Mouse (Mus musculus) forebrain, embryonic 10.5 days (tissue): ENCODE results near the gene Krtcap3. TPM values are rescaled to one million over a fixed set of nuclear protein-coding genes. Genes with fewer than 3 reads are reported as not detected.
A peak's percentile ranks its signal among the peaks of the same experiment; 100 is the strongest.

Experiments
- DNase-seq: peaks from one replicate; pipeline ENCODE4 v3.0.0-alpha.2; 2017; ENCODE audit warnings: low spot score; ENCODE audit errors: extremely low spot score
- H3K27ac ChIP-seq: fragments of 300-500 bp; sonication (generic); 2 replicates; pipeline ENCODE4 v1.5.1; 2016; ENCODE audit warnings: mild to moderate bottlenecking
- H3K27me3 ChIP-seq: fragments of 300-500 bp; sonication (generic); 2 replicates; pipeline ENCODE4 v1.6.1; 2016; ENCODE audit warnings: mild to moderate bottlenecking; ENCODE audit not compliant: poor library complexity, severe bottlenecking
- H3K36me3 ChIP-seq: fragments of 300-500 bp; sonication (generic); replicated peaks from 2 replicates; pipeline ENCODE4 v1.6.1; 2016; ENCODE audit warnings: mild to moderate bottlenecking, moderate library complexity
- H3K4me1 ChIP-seq: fragments of 300-500 bp; sonication (generic); 2 replicates; pipeline ENCODE4 v1.6.1; 2016
- H3K4me3 ChIP-seq: fragments of 300-500 bp; sonication (generic); 2 replicates; pipeline ENCODE4 v1.5.1; 2016; ENCODE audit warnings: mild to moderate bottlenecking, moderate library complexity
- H3K9me3 ChIP-seq: fragments of 300-500 bp; sonication (generic); 2 replicates; pipeline ENCODE4 v1.6.1; 2016; ENCODE audit warnings: mild to moderate bottlenecking, moderate library complexity
- WGBS: fragments of 180-500 bp; shearing (Covaris S2); methylation state at CpG from one replicate; pipeline ENCODE4 v1.1.7; 2016; 5-methylcytosine and 5-hydroxymethylcytosine counted together
- polyA plus RNA-seq: library from polyadenylated mRNA; unstranded; fragments of >200 nt; fragmentation: Nextera tagmentation; extraction: Ambion mirVana; gene quantifications from 2 replicates; pipeline ENCODE4 v1.2.1, GENCODE M21; 2016

Krtcap3 gene
- polyA plus RNA-seq, 1 experiment from 2014 or later: 8.6 TPM

DNA sequence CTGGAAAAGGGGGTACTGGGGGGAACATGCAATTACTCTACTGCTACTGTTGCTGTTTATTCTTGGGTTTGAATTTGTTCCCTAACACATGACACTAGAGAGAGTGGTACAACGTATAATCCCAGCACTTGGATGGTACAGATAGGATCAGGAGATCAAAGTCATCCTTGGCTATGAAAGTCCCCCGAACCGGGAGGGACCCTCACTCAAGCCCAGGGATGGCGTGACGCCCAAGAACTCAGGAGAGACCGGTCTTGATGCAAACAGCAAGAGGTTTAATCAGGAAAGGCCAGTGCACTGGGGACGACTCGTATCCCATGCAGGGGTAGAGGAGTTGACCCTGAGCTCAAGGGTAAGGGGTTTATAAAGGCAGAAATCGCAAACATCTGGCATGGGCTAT, 28.8 kb upstream of the Krtcap3 start:
- peaks cover 23% of the 10 kb centered on the region for H3K4me1 ChIP-seq
- H3K27ac ChIP-seq: no peak overlapping the region
- no peaks in the 10 kb centered on the region for H3K9me3 ChIP-seq
- H3K4me3 ChIP-seq: no peak overlapping the region
- no peaks in the 10 kb centered on the region for H3K27me3 ChIP-seq
- DNase-seq: no peak
- no peaks in the 10 kb centered on the region for H3K36me3 ChIP-seq
- WGBS: 93% methylated on average over 9 of the region's 9 CpGs

DNA sequence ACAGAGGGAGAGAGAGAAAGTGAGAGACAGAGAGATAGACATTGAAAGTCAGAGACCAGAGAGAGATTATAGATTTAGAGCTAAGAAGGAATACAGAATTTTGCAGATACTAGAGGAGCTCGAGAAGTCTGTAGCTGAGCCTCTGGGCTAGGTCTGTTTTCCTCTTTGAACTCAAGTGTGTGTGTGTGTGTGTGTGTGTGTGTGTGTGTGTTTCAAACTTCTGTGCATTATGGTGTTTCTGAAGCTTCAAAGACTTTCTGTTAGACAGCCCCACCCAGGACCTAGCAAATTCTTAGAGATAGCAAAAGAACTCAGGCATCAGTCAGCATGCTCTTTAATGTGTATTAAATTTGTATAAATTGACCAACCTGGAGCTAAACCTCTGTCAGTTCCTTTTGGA, 24.9 kb upstream of the Krtcap3 start:
- 70% methylated on average over 1 of the region's 1 CpGs for WGBS
- H3K27me3 ChIP-seq: no peaks in the 10 kb centered on the region
- no peaks in the 10 kb centered on the region for H3K36me3 ChIP-seq
- peaks cover 2% of the 10 kb centered on the region; the same call in 1 of the 2 replicates for H3K4me1 ChIP-seq
- H3K27ac ChIP-seq: no peak overlapping the region
- H3K9me3 ChIP-seq: no peaks in the 10 kb centered on the region
- H3K4me3 ChIP-seq: no peak overlapping the region
- DNase-seq: no peak

DNA sequence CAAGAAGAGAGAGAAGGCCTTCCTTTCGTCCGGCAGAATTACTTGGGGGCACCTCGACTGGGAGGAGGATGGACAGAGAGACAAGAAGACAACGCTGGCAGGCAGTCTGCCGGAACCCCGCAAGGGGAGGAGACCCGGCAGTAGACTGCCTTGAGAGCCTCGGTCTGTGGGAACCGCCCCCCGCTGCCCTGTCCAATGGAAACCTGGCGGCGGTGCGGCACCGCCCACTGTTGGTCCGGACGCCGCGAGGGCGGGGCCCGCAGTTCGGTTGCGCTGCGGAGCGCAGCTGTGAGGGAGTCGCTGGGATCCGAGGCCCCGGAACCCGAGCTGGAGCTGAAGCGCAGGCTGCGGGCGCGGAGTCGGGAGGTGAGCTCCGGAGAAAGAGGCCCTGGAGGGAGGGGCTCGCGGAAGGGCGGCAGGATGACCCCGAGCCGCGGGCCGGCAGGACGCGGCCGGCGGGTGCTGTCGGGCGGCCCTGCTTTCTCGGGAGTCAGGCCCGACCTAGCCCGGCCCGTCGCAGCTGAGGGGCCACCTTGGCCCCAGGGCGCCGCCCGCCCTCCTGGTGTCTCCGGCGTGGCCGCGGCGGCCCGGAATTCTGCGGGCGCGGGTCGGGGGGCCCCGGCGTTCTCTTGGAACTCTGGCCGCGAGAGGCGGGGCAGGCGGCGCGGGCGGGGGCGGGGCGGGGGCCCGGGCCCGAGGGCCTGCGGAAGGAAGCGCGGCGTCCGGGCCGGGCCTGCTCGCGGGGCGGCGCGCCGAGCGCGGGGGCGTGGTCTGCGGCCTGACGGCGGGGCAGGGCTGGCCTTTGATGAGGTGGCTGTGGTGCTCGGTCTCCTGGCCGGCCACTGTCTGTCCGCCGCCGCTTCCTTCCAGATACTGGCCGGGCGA, 10.6 kb upstream of the Krtcap3 start, which contains the start of the genes Nrbp1 and Gm9970:
TSS of gene Nrbp1 (plus strand) at position 228 of the 885 bp plus-strand sequence.
TSS of gene Gm9970 (minus strand) at position 596 of the 885 bp plus-strand sequence.
- Histone ChIP-seq H3K9me3 (peaks cover 3% of the 10 kb centered on the region; the same call in 1 of the 2 replicates), H3K27me3 (no peaks in the 10 kb centered on the region), H3K27ac (peak within 1 kb of the TSS; percentile 97), H3K4me1 (peaks cover 16% of the 10 kb centered on the region), H3K36me3 (peaks cover 23% of the 10 kb centered on the region), H3K4me3 (peak within 1 kb of the TSS; percentile 95)
- peak; percentile 94 for DNase-seq
- WGBS: under 1% methylated on average over 99 of the region's 103 CpGs

DNA sequence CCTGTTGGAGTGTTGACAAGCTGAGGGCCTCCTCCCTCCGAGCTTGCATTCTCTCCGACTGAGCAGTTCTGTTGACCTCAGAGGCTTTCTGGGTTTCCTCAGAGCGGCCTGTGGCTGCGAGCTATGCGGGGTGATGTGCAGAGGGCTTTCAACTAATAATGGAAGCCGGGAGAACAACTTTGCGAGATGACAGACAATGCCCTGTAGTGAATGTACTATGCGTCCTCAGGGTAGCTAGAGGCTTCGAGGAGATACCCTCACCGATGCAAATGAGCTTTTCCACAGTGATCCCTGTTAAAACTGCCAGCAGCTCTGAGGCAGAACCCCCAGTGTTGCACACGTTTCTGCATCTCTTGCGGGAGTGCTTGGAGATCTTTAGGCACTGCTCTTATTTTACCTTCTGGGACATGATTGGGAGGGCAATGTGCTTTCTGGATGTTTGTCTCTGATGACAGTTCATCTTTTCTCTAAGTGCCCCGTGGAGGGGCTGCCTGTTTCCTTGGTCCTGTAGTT, 9.9 kb upstream of the Krtcap3 start:
- DNase-seq: no peak
- under 1% methylated on average over 13 of the region's 13 CpGs for WGBS
- H3K9me3 ChIP-seq: no peaks in the 10 kb centered on the region
- H3K27ac ChIP-seq: peak overlapping the region; percentile 97
- H3K36me3 ChIP-seq: peaks cover 30% of the 10 kb centered on the region
- peak overlapping the region; percentile 95 for H3K4me3 ChIP-seq
- peaks cover 16% of the 10 kb centered on the region for H3K4me1 ChIP-seq
- H3K27me3 ChIP-seq: no peaks in the 10 kb centered on the region

DNA sequence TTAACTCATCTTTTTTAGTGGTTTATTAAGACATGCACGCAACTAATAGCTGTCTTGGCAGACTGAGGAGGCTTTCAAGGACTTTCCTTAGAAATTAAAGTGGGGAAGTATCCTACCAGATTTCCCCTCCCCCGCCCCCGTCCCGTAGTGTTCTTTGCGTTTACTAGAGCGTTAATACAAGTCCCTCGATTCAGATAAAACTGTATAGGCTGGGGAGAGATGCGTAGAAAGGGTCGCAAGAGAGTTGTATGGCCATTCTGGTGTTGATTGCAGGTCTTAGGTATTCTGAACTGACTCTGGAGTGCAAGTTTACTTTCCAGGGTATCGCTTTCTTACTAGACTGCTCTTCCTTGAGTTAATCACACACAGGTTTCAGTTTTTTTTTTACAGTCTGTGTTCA, 9.3 kb upstream of the Krtcap3 start:
- 30% methylated on average over 10 of the region's 10 CpGs for WGBS
- no peak overlapping the region for H3K27ac ChIP-seq

DNA sequence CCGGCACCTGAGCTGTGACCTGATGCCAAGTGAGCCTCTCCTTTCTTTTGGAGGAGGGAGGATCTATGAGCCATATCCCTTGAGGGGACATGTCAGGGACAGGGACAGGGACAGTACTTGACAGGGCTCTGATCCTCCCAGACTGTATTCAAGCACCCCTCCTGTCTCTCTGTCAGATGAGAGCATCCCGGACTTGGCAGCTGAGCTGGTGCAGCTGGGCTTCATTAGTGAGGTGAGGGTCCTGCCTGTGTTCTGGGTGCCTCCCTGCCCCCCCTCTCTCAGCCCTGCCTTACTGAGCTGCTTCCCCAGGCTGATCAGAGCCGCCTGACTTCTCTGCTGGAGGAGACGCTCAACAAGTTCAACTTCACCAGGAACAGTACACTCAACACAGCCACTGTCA, 775 bp upstream of the Krtcap3 start:
- Histone ChIP-seq H3K4me1 (peaks cover 37% of the 10 kb centered on the region), H3K27me3 (peaks cover 23% of the 10 kb centered on the region), H3K4me3 (no peak overlapping the region; the same call in 1 of the 2 replicates), H3K27ac (peak overlapping the region; percentile 79), H3K36me3 (peaks cover 100% of the 10 kb centered on the region), H3K9me3 (no peaks in the 10 kb centered on the region)
- WGBS: 61% methylated on average over 4 of the region's 4 CpGs
- DNase-seq: peak; percentile 24

More for the DNA sequence above, 9.3 kb upstream of the Krtcap3 start:
- DNase-seq: no peak
- H3K27me3 ChIP-seq: no peaks in the 10 kb centered on the region
- H3K9me3 ChIP-seq: no peaks in the 10 kb centered on the region
- peaks cover 36% of the 10 kb centered on the region for H3K36me3 ChIP-seq
- peaks cover 16% of the 10 kb centered on the region for H3K4me1 ChIP-seq
- H3K4me3 ChIP-seq: peak overlapping the region; percentile 95

DNA sequence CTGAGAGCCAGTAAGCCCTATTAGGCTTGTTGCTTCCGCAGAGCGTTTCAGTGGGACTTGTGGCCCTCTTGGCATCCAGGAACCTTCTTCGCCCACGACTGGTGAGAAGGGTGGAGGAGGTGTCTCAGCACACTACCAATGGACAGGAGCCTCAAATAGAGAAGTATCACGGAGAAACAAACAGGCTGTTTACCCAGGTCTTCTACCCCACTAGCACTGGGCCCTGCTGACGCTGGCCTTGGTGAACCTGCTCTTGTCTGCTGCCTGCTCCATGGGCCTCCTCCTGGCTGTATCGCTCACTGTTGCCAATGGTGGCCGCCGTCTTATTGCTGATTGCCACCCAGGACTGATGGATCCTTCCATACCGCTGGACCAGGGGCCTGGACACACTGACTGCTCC, 660 bp downstream of the Krtcap3 start:
- peaks cover 96% of the 10 kb centered on the region for H3K36me3 ChIP-seq
- WGBS: 41% methylated on average over 10 of the region's 10 CpGs
- H3K27me3 ChIP-seq: peaks cover 23% of the 10 kb centered on the region
- peaks cover 37% of the 10 kb centered on the region for H3K4me1 ChIP-seq
- no peak for DNase-seq
- H3K9me3 ChIP-seq: no peaks in the 10 kb centered on the region
- peak overlapping the region; percentile 47 for H3K4me3 ChIP-seq
- H3K27ac ChIP-seq: peak overlapping the region; percentile 79; the same call in 1 of the 2 replicates

DNA sequence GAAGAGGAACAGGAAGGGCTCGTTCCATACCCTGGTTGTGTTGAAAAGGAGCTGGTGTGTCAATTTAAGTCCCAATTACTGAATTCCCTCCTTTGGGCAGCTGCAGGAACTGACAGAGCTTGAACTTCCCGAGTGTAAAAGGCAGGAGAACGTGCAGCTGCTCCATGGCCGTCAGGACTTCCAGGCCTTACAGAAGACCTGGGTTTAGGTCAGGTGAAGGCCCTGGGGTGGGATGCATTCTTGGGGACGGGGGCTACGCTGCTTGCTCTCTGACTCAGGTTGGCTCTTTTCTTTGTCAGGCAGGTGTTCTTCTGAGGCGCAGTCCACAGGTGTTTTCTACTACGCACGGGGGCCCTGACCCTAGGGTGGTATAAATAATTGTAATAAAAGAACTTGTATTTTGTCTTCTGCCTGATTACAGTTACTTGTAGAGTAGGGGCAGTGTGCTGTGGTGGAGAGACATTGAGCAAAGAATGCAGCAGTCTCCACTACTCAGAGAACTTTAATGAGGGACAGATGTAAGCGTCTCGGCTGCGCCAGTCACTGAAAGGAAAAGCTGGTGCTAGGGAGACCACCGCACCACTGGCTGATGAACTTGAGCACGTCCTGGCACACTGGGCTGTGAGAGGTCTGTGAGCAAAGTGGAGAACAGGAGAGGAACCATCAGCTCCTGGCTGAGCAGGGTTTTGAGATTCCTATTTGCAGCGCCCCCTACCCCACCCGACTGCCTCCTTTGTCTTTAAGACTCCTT, 1.5 kb downstream of the Krtcap3 start:
- no peak for DNase-seq
- H3K27me3 ChIP-seq: peaks cover 23% of the 10 kb centered on the region
- 73% methylated on average over 16 of the region's 16 CpGs for WGBS
- no peaks in the 10 kb centered on the region for H3K9me3 ChIP-seq
- peak overlapping the region; percentile 40; the same call in 1 of the 2 replicates for H3K27ac ChIP-seq
- peaks cover 37% of the 10 kb centered on the region for H3K4me1 ChIP-seq
- peaks cover 96% of the 10 kb centered on the region for H3K36me3 ChIP-seq
- no peak overlapping the region for H3K4me3 ChIP-seq

DNA sequence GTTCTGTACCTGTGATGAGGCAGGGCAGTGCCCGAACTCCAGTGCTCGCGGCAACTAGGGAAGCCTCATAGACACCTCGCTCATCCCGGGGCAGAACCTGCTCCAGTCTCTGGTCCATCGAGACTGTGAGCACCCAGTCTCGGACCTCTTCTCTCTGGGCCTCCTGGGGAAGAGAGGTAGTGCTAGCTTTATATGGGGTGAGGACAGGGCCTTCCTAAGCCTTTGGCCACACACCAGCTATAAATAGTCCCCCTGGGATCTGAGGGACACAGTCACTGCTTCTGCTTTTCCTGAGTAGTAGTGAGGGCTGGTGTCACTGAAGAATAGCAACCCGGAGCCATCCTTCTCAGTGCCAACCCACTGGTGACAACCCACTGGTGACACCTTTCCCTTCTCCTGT, 2.3 kb downstream of the Krtcap3 start:
- no peak for DNase-seq
- Histone ChIP-seq H3K36me3 (peaks cover 92% of the 10 kb centered on the region), H3K4me3 (no peak overlapping the region), H3K27me3 (peaks cover 23% of the 10 kb centered on the region), H3K27ac (peak overlapping the region; percentile 40; the same call in 1 of the 2 replicates), H3K9me3 (no peaks in the 10 kb centered on the region), H3K4me1 (peaks cover 37% of the 10 kb centered on the region)
- WGBS: 95% methylated on average over 8 of the region's 8 CpGs

DNA sequence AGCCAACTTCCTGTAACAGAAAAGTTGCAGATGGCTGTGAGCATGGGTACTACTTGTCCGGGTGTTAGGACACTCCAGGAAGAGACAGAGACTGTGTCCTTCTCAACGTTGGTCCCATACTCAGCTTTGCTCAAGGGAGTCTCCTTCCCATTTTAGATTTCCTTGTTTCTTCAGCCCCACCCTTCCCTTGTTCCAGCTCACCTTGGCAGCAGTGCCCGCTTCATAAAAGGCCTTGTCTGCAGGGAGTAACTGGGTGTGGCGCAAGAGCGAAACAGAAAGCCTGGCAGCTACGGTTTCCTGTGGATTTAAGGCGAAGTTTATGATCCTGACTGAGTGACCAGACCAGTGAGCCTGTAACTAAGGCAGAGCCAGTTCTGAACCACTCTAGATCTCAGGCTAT, 3.0 kb downstream of the Krtcap3 start:
- Histone ChIP-seq H3K27ac (no peak overlapping the region), H3K36me3 (peaks cover 92% of the 10 kb centered on the region), H3K9me3 (no peaks in the 10 kb centered on the region), H3K4me3 (no peak overlapping the region), H3K4me1 (peaks cover 37% of the 10 kb centered on the region), H3K27me3 (peaks cover 23% of the 10 kb centered on the region)
- no peak for DNase-seq
- 91% methylated on average over 7 of the region's 7 CpGs for WGBS

DNA sequence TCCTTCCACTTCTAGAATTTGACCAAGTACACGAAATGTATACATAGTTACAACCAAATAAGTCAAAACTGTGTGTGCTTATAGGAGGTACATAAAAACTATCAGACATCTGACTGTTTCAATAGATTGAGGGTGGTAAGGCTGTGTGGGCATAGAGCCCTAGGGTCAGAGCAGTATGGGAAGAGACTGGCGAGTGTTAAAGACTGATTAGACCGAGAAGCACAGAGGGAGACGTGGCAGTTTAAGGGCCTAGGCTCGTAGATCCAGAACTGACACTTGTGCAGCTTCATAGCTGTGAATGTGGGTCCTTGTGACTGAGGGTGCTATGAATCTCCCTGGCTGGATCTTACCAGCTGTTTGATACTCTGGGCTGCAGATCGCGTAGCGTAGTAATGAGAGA, 3.4 kb downstream of the Krtcap3 start:
- Histone ChIP-seq H3K9me3 (no peaks in the 10 kb centered on the region), H3K4me1 (peaks cover 37% of the 10 kb centered on the region), H3K27ac (no peak overlapping the region), H3K27me3 (peaks cover 23% of the 10 kb centered on the region), H3K4me3 (no peak overlapping the region), H3K36me3 (peaks cover 92% of the 10 kb centered on the region)
- 89% methylated on average over 8 of the region's 8 CpGs for WGBS
- DNase-seq: no peak

DNA sequence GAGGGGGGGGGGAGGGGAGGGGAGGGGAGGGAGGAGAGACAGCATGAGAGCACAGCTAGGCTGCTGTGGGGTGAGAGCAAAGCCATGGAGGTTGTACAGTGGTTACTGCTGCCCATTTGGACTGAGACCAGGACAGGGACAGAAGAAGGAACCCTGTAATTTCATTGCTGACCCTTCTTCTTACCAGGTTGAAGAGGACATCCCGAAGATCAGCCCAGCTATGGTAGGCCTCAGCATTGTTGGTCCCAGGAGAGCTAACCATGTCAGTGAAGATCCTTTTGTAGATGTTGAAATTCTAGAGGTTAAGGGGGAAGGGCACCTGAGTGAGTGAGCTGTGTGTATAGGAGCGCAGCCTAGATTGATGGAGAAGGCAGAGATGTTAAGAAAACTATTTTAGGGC, 3.9 kb downstream of the Krtcap3 start:
- no peak overlapping the region for H3K27ac ChIP-seq
- DNase-seq: no peak
- peaks cover 23% of the 10 kb centered on the region for H3K27me3 ChIP-seq
- peaks cover 92% of the 10 kb centered on the region for H3K36me3 ChIP-seq
- WGBS: 92% methylated on average over 2 of the region's 2 CpGs
- no peaks in the 10 kb centered on the region for H3K9me3 ChIP-seq
- peaks cover 33% of the 10 kb centered on the region for H3K4me1 ChIP-seq
- no peak overlapping the region for H3K4me3 ChIP-seq
